Mouse (Mus musculus) large intestine, adult 2 months (tissue): ENCODE results near the gene Spata32. TPM values are rescaled to one million over a fixed set of nuclear protein-coding genes. Genes with fewer than 3 reads are reported as not detected.

Source experiments
- DNase-seq: peaks from one replicate; pipeline ENCODE4 v3.0.0-alpha.2; 2012; ENCODE audit warnings: low read depth, low spot score
- WGBS: fragments of 180-500 bp; shearing (Covaris S2); methylation state at CpG from one replicate; pipeline ENCODE4 v1.1.7; 2018; 5-methylcytosine and 5-hydroxymethylcytosine counted together
- polyA plus RNA-seq: library from polyadenylated mRNA; depleted of rRNA; stranded (reverse); fragments of >200 nt; gene quantifications from 2 replicates; pipeline ENCODE4 v1.2.3, GENCODE M21; 2012; rRNA removed

The Spata32 gene
- polyA plus RNA-seq, 1 experiment = not detected

DNA sequence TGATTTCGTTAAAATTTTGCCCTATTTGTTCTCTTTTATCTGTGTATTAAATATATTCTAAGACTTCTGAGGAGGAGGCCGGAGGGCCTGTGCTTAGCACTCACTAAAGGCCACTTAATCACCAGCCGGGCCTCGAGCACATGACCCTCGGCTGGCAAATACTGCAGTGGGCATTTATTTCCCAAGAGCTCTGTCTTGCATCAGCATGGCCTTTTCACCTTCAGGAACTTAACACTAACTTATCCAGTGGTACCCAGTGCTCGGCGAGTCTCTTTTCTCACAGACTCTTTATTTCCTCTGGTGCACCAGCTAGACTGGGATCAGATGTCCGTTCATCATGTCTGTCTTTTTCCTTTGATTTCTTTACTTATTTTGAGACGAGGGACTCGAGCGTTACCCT lies 57.5 kb downstream of the Spata32 start:
- 91% methylated on average over 11 of the region's 11 CpGs for WGBS
- no peak for DNase-seq

- peak; percentile 88 for DNase-seq
- whole genome bisulfite sequencing = 2% methylated on average over 25 of the region's 25 CpGs
These were observed 59.4 kb downstream of the Spata32 start for GRCm38 (mm10) chr11:103158621-103159478.

Other genes starting within 250 kb of the Spata32 start
- gene Nmt1, start 190.2 kb downstream of the Spata32 start, polyA plus RNA-seq = 50.0 and 70.7 TPM in 2 replicates
- 36.2 and 36.9 TPM in 2 replicates for gene Dcakd, start 190.1 kb downstream of the Spata32 start, polyA plus RNA-seq
- 2.8 and 3.6 TPM in 2 replicates for gene Plcd3, start 116.8 kb downstream of the Spata32 start, polyA plus RNA-seq
- gene Acbd4, start 116.8 kb downstream of the Spata32 start, polyA plus RNA-seq = 71.3 and 168 TPM in 2 replicates
- 11.5 and 14.1 TPM in 2 replicates for gene Hexim1, start 102.2 kb downstream of the Spata32 start, polyA plus RNA-seq
- gene Hexim2, start 86.0 kb downstream of the Spata32 start, polyA plus RNA-seq = 2.4 and 3.3 TPM in 2 replicates
- 8.4 and 12.1 TPM in 2 replicates for gene Fmnl1, start 47.3 kb downstream of the Spata32 start, polyA plus RNA-seq
- gene 1700023F06Rik, start 9.9 kb downstream of the Spata32 start, polyA plus RNA-seq = 0.36 and 0.43 TPM in 2 replicates
- 9.8 and 11.3 TPM in 2 replicates for gene Map3k14, start 49.0 kb upstream of the Spata32 start, polyA plus RNA-seq
- 61.0 and 89.2 TPM in 2 replicates for gene Arhgap27, start 145.3 kb upstream of the Spata32 start, polyA plus RNA-seq
- 17.4 and 18.2 TPM in 2 replicates for gene Plekhm1, start 194.3 kb upstream of the Spata32 start, polyA plus RNA-seq